Mouse (Mus musculus): ENCODE data around the gene Efnb2. TPM values are rescaled to one million over a fixed set of nuclear protein-coding genes. Genes with fewer than 3 reads are reported as not detected.

Efnb2 gene
- polyA plus RNA-seq, 1 experiment from 2014 or later = 48.9 TPM

GRCm38 (mm10) chr8:8685517-8685916 is 24.5 kb upstream of the Efnb2 start:
- 82% methylated on average over 2 of the region's 2 CpGs for WGBS
- DNase-seq (ENCODE audit: low spot score) (no peak), ATAC-seq (no peak)
- H3K27ac ChIP-seq (ENCODE audit: low read depth, low read length) = no peak overlapping the region
- H3K36me3 ChIP-seq (ENCODE audit: control insufficient read depth, insufficient read depth, low read length) = peaks cover 27% of the 10 kb centered on the region
- H3K9ac ChIP-seq (ENCODE audit: low read length) = no peak overlapping the region
- H3K4me1 ChIP-seq (ENCODE audit: control insufficient read depth, insufficient read depth, low read length) = peaks cover 32% of the 10 kb centered on the region
- H3K27me3 ChIP-seq (replicated peaks; ENCODE audit: control insufficient read depth, insufficient read depth, low read length) = no peaks in the 10 kb centered on the region
- H3K9me3 ChIP-seq (replicated peaks; ENCODE audit: control insufficient read depth, low read length) = no peaks in the 10 kb centered on the region
- H3K4me3 ChIP-seq (ENCODE audit: low read depth, low read length) = no peak overlapping the region
- no peak overlapping the region for H3K4me2 ChIP-seq (ENCODE audit: low read length)

- H3K4me2 ChIP-seq (ENCODE audit: low read length) = no peak overlapping the region
- H3K9ac ChIP-seq (ENCODE audit: low read length) = no peak overlapping the region
- H3K4me1 ChIP-seq (ENCODE audit: control insufficient read depth, insufficient read depth, low read length) = peaks cover 20% of the 10 kb centered on the region
- no peaks in the 10 kb centered on the region for H3K27me3 ChIP-seq (replicated peaks; ENCODE audit: control insufficient read depth, insufficient read depth, low read length)
- 89% methylated on average over 3 of the region's 3 CpGs for WGBS
- no peak for DNase-seq (ENCODE audit: low spot score)
- H3K36me3 ChIP-seq (ENCODE audit: control insufficient read depth, insufficient read depth, low read length) = peaks cover 48% of the 10 kb centered on the region
- ATAC-seq = no peak
- no peak overlapping the region for H3K27ac ChIP-seq (ENCODE audit: low read depth, low read length)
- H3K4me3 ChIP-seq (ENCODE audit: low read depth, low read length) = no peak overlapping the region
- no peaks in the 10 kb centered on the region for H3K9me3 ChIP-seq (replicated peaks; ENCODE audit: control insufficient read depth, low read length)
These were observed 21.7 kb upstream of the Efnb2 start for GRCm38 (mm10) chr8:8682697-8683096.

GRCm38 (mm10) chr8:8678236-8678635 is 17.2 kb upstream of the Efnb2 start:
- Histone ChIP-seq H3K4me2 (ENCODE audit: low read length) (no peak overlapping the region), H3K9me3 (replicated peaks; ENCODE audit: control insufficient read depth, low read length) (no peaks in the 10 kb centered on the region), H3K36me3 (ENCODE audit: control insufficient read depth, insufficient read depth, low read length) (peaks cover 70% of the 10 kb centered on the region), H3K4me3 (ENCODE audit: low read depth, low read length) (no peak overlapping the region), H3K9ac (ENCODE audit: low read length) (no peak overlapping the region), H3K27ac (ENCODE audit: low read depth, low read length) (no peak overlapping the region), H3K4me1 (ENCODE audit: control insufficient read depth, insufficient read depth, low read length) (no peaks in the 10 kb centered on the region), H3K27me3 (replicated peaks; ENCODE audit: control insufficient read depth, insufficient read depth, low read length) (no peaks in the 10 kb centered on the region)
- no peak for ATAC-seq
- no peak for DNase-seq (ENCODE audit: low spot score)
- 89% methylated on average over 3 of the region's 3 CpGs for WGBS

GRCm38 (mm10) chr8:8674864-8675263 is 13.8 kb upstream of the Efnb2 start:
- no peak for ATAC-seq
- WGBS = 86% methylated on average over 5 of the region's 5 CpGs
- Histone ChIP-seq H3K4me1 (ENCODE audit: control insufficient read depth, insufficient read depth, low read length) (no peaks in the 10 kb centered on the region), H3K27me3 (replicated peaks; ENCODE audit: control insufficient read depth, insufficient read depth, low read length) (no peaks in the 10 kb centered on the region), H3K4me2 (ENCODE audit: low read length) (no peak overlapping the region), H3K9ac (ENCODE audit: low read length) (no peak overlapping the region), H3K36me3 (ENCODE audit: control insufficient read depth, insufficient read depth, low read length) (peaks cover 59% of the 10 kb centered on the region), H3K4me3 (ENCODE audit: low read depth, low read length) (no peak overlapping the region), H3K27ac (ENCODE audit: low read depth, low read length) (no peak overlapping the region), H3K9me3 (replicated peaks; ENCODE audit: control insufficient read depth, low read length) (no peaks in the 10 kb centered on the region)
- no peak for DNase-seq (ENCODE audit: low spot score)

GRCm38 (mm10) chr8:8661759-8662138 is 707 bp upstream of the Efnb2 start:
- DNase-seq (ENCODE audit: low spot score) (peak; percentile 96), ATAC-seq (peak; percentile 15; the same call in 1 of the 2 replicates)
- H3K9me3 ChIP-seq (replicated peaks; ENCODE audit: control insufficient read depth, low read length) = no peaks in the 10 kb centered on the region
- H3K27me3 ChIP-seq (replicated peaks; ENCODE audit: control insufficient read depth, insufficient read depth, low read length) = no peaks in the 10 kb centered on the region
- H3K4me3 ChIP-seq (ENCODE audit: low read depth, low read length) = peak overlapping the region; percentile 98
- under 1% methylated on average over 23 of the region's 23 CpGs for WGBS
- peak overlapping the region; percentile 99 for H3K9ac ChIP-seq (ENCODE audit: low read length)
- 0 out of 2 replicates have a peak, but pooled peaks cover 2% of the 10 kb centered on the region for H3K4me1 ChIP-seq (ENCODE audit: control insufficient read depth, insufficient read depth, low read length)
- peak overlapping the region; percentile 89 for H3K4me2 ChIP-seq (ENCODE audit: low read length)
- H3K27ac ChIP-seq (ENCODE audit: low read depth, low read length) = peak overlapping the region; percentile 97
- peaks cover 7% of the 10 kb centered on the region for H3K36me3 ChIP-seq (ENCODE audit: control insufficient read depth, insufficient read depth, low read length)

DNA sequence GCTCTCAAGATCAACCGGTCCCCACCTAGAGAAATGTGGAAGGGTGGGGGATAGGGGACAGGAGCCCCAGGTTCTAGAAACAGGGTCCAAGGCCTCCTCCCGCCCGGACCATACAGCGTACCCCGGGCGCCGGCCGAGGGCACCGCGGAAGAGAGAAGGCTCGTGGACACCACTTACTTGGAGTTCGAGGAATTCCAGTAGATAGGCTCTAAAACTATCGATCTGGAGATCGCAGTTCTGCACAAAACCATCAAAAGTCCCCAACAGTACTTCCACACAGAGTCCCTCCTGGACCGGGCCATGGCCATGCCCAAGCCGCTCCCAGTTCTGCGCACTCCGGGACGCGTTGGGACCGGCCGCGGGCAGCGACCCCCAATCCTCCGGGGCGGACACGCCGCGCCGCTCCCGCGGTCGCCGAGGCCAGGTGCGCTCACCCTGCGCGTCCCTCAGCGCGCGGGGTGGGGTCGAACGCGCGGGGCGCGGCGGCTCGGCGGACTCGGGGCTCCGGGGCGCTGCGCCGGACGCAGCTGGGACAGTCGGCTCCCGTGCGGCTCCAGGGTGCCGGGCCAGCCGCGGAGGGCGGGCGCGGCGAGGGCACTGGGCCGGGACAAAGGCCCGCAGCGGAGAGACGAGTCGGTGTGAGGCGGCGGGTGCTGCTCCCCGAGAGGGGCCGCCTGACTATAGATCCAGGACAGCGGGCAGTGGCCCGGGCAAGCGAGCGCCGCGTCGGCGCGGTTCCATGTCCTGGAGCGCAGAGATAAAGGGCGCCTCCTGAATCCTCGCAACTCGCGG is 539 bp downstream of the Efnb2 start:
- WGBS = under 1% methylated on average over 87 of the region's 88 CpGs
- peak overlapping the region; percentile 99 for H3K9ac ChIP-seq (ENCODE audit: low read length)
- no peaks in the 10 kb centered on the region for H3K9me3 ChIP-seq (replicated peaks; ENCODE audit: control insufficient read depth, low read length)
- peak overlapping the region; percentile 89 for H3K4me2 ChIP-seq (ENCODE audit: low read length)
- DNase-seq (ENCODE audit: low spot score) (no peak), ATAC-seq (no peak; the same call in 1 of the 2 replicates)
- H3K4me3 ChIP-seq (ENCODE audit: low read depth, low read length) = peak overlapping the region; percentile 98
- peaks cover 2% of the 10 kb centered on the region; the same call in 1 of the 2 replicates for H3K4me1 ChIP-seq (ENCODE audit: control insufficient read depth, insufficient read depth, low read length)
- peaks cover 3% of the 10 kb centered on the region; the same call in 1 of the 2 replicates for H3K36me3 ChIP-seq (ENCODE audit: control insufficient read depth, insufficient read depth, low read length)
- no peaks in the 10 kb centered on the region for H3K27me3 ChIP-seq (replicated peaks; ENCODE audit: control insufficient read depth, insufficient read depth, low read length)
- H3K27ac ChIP-seq (ENCODE audit: low read depth, low read length) = peak overlapping the region; percentile 97

DNA sequence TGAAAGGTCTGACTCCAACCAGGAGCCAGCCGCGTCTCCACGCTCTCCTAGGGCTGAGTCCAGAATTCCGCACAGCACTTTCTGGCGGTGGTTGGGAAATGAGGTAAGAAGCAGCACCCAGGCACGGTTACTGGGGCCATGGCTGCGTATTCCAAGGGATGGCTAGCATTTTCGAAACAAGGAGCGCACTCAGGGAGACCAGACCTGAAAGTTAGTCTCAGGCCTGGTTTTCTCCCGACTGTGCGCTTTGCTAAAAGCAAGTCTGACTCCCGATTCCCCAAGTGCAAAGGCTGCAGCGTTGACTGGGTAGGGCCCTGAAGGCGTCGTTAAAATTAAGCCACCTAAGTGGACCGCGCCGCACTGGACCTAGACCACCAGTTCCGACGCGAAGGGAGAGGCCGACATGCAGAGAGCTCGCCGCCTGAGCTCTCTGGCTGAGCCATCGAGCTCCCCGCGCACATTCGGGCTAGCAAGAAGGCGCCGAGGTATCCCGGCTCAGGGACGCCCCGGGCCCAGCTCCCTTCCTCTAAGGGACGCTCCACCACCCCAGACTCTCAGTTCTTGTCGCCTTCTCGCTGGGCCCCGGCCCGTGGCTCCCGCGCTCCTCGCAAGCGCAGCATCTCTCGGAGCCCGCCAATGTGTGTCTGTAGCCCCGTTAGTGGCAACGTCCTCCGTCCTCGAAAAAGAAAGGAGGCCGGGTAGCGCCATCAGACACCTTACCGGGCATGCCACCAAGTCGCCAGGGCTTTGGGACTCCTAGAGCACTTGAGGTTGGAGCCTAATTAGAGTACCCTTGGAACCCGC is 1.3 kb downstream of the Efnb2 start:
- DNase-seq (ENCODE audit: low spot score) (peak; percentile 55), ATAC-seq (no peak)
- Histone ChIP-seq H3K4me3 (ENCODE audit: low read depth, low read length) (peak overlapping the region; percentile 98), H3K4me2 (ENCODE audit: low read length) (peak overlapping the region; percentile 89), H3K27me3 (replicated peaks; ENCODE audit: control insufficient read depth, insufficient read depth, low read length) (no peaks in the 10 kb centered on the region), H3K4me1 (ENCODE audit: control insufficient read depth, insufficient read depth, low read length) (peaks cover 9% of the 10 kb centered on the region), H3K27ac (ENCODE audit: low read depth, low read length) (peak overlapping the region; percentile 97), H3K9me3 (replicated peaks; ENCODE audit: control insufficient read depth, low read length) (no peaks in the 10 kb centered on the region), H3K36me3 (ENCODE audit: control insufficient read depth, insufficient read depth, low read length) (peaks cover 6% of the 10 kb centered on the region; the same call in 1 of the 2 replicates), H3K9ac (ENCODE audit: low read length) (peak overlapping the region; percentile 99)
- under 1% methylated on average over 52 of the region's 53 CpGs for WGBS

- Histone ChIP-seq H3K27me3 (replicated peaks; ENCODE audit: control insufficient read depth, insufficient read depth, low read length) (no peaks in the 10 kb centered on the region), H3K4me1 (ENCODE audit: control insufficient read depth, insufficient read depth, low read length) (peaks cover 20% of the 10 kb centered on the region), H3K27ac (ENCODE audit: low read depth, low read length) (peak overlapping the region; percentile 97), H3K4me2 (ENCODE audit: low read length) (peak overlapping the region; percentile 89), H3K4me3 (ENCODE audit: low read depth, low read length) (peak overlapping the region; percentile 98), H3K36me3 (ENCODE audit: control insufficient read depth, insufficient read depth, low read length) (0 out of 2 replicates have a peak, but pooled peaks cover 3% of the 10 kb centered on the region), H3K9ac (ENCODE audit: low read length) (peak overlapping the region; percentile 99), H3K9me3 (replicated peaks; ENCODE audit: control insufficient read depth, low read length) (no peaks in the 10 kb centered on the region)
- ATAC-seq (peak; percentile 44), DNase-seq (ENCODE audit: low spot score) (peak; percentile 95)
- WGBS = under 1% methylated on average over 19 of the region's 19 CpGs
These were observed 2.4 kb downstream of the Efnb2 start for GRCm38 (mm10) chr8:8658426-8659224.

Measured in forebrain, embryonic 14.5 days (tissue).